Mouse (Mus musculus) olfactory bulb, adult 2 months (tissue): Measurements from ENCODE around the gene Get4.

Experiments
- CTCF ChIP-seq: fragments of 200-500 bp; IDR thresholded peaks from 2 replicates; pipeline ENCODE4 v1.5.1; 2012; ENCODE audit warnings: low read depth, mild to moderate bottlenecking, low read length, moderate library complexity; ENCODE audit not compliant: insufficient read depth
- POLR2A ChIP-seq: fragments of 200-500 bp; IDR thresholded peaks from 2 replicates; pipeline ENCODE4 v1.6.1; 2012; ENCODE audit warnings: mild to moderate bottlenecking, low read depth, low read length, moderate library complexity; ENCODE audit not compliant: insufficient read depth

DNA sequence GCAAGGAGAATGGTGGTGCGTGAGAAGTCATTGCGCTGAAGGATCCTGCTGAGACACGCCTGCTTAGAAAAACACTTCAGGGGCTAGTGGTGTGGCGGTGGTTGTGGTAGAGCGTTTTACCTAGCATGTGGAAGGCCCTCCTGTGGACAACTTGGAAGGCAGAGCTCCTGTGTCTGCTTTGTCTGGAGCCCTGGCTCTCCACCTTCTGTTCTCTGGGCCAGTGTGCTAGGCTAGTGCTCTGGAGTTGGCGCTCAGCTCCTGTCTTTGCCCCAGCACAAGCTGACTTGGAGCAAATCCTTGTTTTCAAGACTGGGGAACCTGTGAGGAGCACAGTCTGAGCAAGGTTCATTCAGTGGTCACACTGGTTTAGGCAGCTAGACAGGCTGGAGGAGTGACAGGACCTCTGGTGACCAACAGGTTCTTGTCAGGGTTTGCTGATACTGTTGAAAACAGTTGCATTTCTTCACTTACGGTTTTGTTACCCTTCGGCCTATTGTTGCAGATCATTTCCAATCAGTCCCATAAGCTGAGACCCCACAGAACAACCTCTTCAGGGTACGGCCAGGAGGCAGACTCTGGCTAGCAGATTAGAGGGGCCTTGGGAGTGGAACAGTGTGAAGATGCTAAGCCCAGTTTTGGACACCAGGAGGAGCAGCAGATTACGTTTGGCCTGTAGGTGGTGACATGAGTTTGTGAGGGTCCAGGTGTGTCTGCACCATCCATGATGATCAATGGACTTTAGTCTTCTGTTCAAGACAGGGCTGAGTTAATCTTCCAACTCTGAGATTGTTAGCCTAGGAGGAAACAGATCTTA, 43.0 kb upstream of the Get4 start:
- no peak for TF ChIP-seq CTCF
- TF ChIP-seq POLR2A, result no peak
